Mouse (Mus musculus): ENCODE measurements at regions not wholly inside any gene's neighbourhood (a gene's known extent, or its start where the extent isn't known, plus 50 kb on each side); places are given as distances from the start of the nearest gene placed in this dataset.
A peak's percentile ranks its signal among the peaks of the same experiment; 100 is the strongest.

DNA sequence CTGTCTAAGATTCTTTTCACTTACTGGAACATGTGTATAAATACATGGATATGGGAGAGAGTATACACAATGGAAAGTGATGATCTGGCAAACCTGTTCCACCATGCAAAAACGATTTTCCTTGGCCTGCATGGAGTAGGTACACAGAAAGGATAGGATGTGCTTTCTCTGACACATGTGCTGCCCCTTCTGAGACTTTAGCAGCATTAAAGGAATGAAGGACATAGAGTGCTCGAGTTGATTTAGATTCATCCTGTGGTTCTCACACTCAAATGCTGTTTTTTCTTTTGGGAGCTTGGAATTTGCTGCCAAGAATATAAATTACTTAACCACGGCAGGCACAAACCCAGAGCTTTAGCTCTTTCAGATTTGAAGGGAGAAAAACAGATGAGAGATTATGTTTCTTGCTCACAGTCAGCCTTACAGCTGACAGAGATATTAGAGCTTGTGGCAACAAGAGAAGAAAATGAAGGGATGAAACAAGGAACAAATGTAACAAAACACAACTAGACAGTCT lies 149.2 kb downstream of the 4930544G11Rik start:
- no peak overlapping the region for H3K4me2 ChIP-seq (ENCODE audit: low read depth)
- no peak overlapping the region for H3K4me3 ChIP-seq (ENCODE audit: low read depth, low read length)
- H3K4me1 ChIP-seq (ENCODE audit: control insufficient read depth, insufficient read depth, low read length): peaks cover 3% of the 10 kb centered on the region; the same call in 1 of the 2 replicates
- no peak for DNase-seq (ENCODE audit: low spot score)
- H3K9ac ChIP-seq (ENCODE audit: low read length): no peak overlapping the region
- no peak overlapping the region for H3K27ac ChIP-seq (ENCODE audit: low read depth, low read length)
- no peaks in the 10 kb centered on the region for H3K27me3 ChIP-seq (ENCODE audit: control insufficient read depth, insufficient read depth, low read length)
- no peaks in the 10 kb centered on the region for H3K36me3 ChIP-seq (ENCODE audit: control insufficient read depth, insufficient read depth, low read length)
- WGBS: 51% methylated on average over 3 of the region's 3 CpGs
- H3K9me3 ChIP-seq (ENCODE audit: control insufficient read depth, low read length): no peaks in the 10 kb centered on the region
- no peak for ATAC-seq (ENCODE audit: insufficient read depth, low FRiP score, low TSS enrichment)

DNA sequence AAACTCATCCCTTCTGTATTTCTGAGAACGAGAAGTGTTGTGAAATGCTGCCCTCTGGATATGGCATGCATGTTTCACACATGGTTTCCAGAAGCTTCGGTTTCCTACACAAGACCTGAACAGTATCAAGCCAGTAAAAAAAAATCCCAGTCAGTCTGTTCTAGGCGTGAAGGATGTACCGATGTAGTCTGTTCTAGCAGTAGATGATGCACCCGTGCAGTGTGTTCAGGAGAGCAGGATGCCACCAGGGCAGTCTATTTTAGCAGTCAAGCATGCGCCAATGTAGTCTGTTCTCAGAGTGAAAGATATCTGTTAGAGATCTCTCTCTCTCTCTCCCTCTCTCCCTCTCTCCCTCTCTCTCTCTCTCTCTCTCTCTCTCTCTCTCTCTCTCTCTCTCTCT lies 162.0 kb downstream of the 4930544G11Rik start:
- H3K4me2 ChIP-seq (ENCODE audit: low read depth): no peak overlapping the region
- H3K9me3 ChIP-seq (ENCODE audit: control insufficient read depth, low read length): no peaks in the 10 kb centered on the region
- no peak for ATAC-seq (ENCODE audit: insufficient read depth, low FRiP score, low TSS enrichment)
- no peak overlapping the region for H3K9ac ChIP-seq (ENCODE audit: low read length)
- no peak overlapping the region for H3K4me3 ChIP-seq (ENCODE audit: low read depth, low read length)
- WGBS: 92% methylated on average over 6 of the region's 6 CpGs
- H3K36me3 ChIP-seq (ENCODE audit: control insufficient read depth, insufficient read depth, low read length): no peaks in the 10 kb centered on the region
- DNase-seq (ENCODE audit: low spot score): no peak
- no peak overlapping the region for H3K27ac ChIP-seq (ENCODE audit: low read depth, low read length)
- no peaks in the 10 kb centered on the region for H3K27me3 ChIP-seq (ENCODE audit: control insufficient read depth, insufficient read depth, low read length)
- H3K4me1 ChIP-seq (ENCODE audit: control insufficient read depth, insufficient read depth, low read length): no peaks in the 10 kb centered on the region

DNA sequence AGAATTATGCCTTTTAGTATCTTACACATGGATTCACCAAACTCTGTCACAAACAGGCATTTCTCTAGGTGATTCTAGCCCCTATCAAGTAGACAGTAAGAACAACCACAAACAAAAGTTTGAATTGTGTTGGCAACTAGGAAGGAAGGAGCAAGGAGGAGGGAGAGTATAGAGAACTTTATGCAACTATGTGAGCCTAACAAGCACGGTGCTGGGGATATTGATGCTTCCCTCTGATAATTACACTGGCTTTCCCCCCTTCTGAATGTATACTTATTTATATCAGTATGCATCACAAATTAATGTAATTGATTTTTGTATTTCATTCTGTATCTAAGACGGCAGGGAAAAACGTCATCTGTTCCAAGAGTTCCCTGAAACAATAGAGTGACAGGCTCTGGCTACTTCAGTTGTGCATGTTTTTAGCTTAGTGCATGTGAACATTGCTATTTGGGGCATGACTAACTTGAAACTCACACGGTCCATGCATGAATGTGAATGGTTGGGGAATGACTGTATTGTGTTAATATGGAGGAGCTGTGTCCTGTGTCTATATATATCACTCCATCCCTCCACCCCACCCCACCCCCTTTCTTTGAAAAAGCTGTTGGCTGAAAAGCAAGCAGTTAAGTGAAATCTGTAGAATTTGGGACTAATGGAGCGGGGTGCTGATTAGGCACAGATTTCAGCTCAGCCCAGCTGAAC lies 169.2 kb downstream of the 4930544G11Rik start:
- H3K9me3 ChIP-seq (ENCODE audit: control insufficient read depth, low read length): no peaks in the 10 kb centered on the region
- H3K27ac ChIP-seq (ENCODE audit: low read depth, low read length): no peak overlapping the region
- H3K4me2 ChIP-seq (ENCODE audit: low read depth): no peak overlapping the region
- DNase-seq (ENCODE audit: low spot score) (peak; percentile 15), ATAC-seq (ENCODE audit: insufficient read depth, low FRiP score, low TSS enrichment) (peak; percentile 91)
- H3K4me1 ChIP-seq (ENCODE audit: control insufficient read depth, insufficient read depth, low read length): no peaks in the 10 kb centered on the region
- no peaks in the 10 kb centered on the region for H3K27me3 ChIP-seq (ENCODE audit: control insufficient read depth, insufficient read depth, low read length)
- 62% methylated on average over 5 of the region's 5 CpGs for WGBS
- no peak overlapping the region for H3K4me3 ChIP-seq (ENCODE audit: low read depth, low read length)
- H3K36me3 ChIP-seq (ENCODE audit: control insufficient read depth, insufficient read depth, low read length): no peaks in the 10 kb centered on the region
- no peak overlapping the region for H3K9ac ChIP-seq (ENCODE audit: low read length)

DNA sequence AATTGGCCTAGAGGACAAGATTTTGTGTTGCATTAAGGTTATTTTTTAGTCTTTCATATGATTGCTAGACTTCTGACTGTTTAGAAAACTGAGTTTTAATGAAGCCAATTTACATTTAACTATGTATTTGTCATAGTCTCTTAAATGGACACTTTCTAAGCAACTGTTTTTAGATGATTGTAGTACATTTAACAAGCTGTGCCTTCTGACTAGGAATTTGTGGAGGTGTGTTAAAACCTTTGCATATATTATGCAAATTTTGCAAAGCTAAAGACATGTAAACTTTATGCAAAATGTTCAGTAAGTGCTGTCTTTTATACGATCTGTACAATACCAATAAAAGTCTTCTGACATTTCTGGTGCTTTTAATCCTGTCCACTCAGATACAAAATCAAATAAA lies 171.9 kb downstream of the 4930544G11Rik start:
- DNase-seq (ENCODE audit: low spot score) (no peak), ATAC-seq (ENCODE audit: insufficient read depth, low FRiP score, low TSS enrichment) (no peak)
- no peak overlapping the region for H3K4me3 ChIP-seq (ENCODE audit: low read depth, low read length)
- no peaks in the 10 kb centered on the region for H3K36me3 ChIP-seq (ENCODE audit: control insufficient read depth, insufficient read depth, low read length)
- no peak overlapping the region for H3K27ac ChIP-seq (ENCODE audit: low read depth, low read length)
- 88% methylated on average over 1 of the region's 1 CpGs for WGBS
- no peaks in the 10 kb centered on the region for H3K4me1 ChIP-seq (ENCODE audit: control insufficient read depth, insufficient read depth, low read length)
- no peak overlapping the region for H3K4me2 ChIP-seq (ENCODE audit: low read depth)
- no peak overlapping the region for H3K9ac ChIP-seq (ENCODE audit: low read length)
- H3K9me3 ChIP-seq (ENCODE audit: control insufficient read depth, low read length): no peaks in the 10 kb centered on the region
- no peaks in the 10 kb centered on the region for H3K27me3 ChIP-seq (ENCODE audit: control insufficient read depth, insufficient read depth, low read length)

DNA sequence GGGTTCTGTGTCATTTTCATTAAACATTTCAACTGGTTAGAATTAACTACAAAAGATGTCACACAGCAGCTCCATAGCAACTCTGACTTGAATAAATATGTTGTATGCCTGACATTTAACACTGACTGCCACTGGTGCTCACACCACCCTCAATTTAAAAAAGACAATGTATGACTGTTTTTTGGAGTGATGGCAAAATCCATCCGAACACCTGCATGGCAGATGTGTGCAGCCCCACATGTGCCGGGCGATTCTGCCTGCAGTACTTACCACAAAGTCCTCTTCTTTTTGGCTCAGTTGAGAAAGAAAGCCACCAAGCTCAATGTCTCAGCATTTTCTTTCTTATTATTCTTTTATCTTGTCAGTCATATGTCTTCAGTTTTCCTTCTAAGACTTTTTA lies 199.4 kb downstream of the 4930544G11Rik start:
- H3K9me3 ChIP-seq (ENCODE audit: control insufficient read depth, low read length): no peaks in the 10 kb centered on the region
- DNase-seq (ENCODE audit: low spot score) (peak; percentile 18), ATAC-seq (ENCODE audit: insufficient read depth, low FRiP score, low TSS enrichment) (no peak)
- H3K4me1 ChIP-seq (ENCODE audit: control insufficient read depth, insufficient read depth, low read length): no peaks in the 10 kb centered on the region
- H3K4me2 ChIP-seq (ENCODE audit: low read depth): no peak overlapping the region
- no peak overlapping the region for H3K27ac ChIP-seq (ENCODE audit: low read depth, low read length)
- no peak overlapping the region for H3K9ac ChIP-seq (ENCODE audit: low read length)
- H3K4me3 ChIP-seq (ENCODE audit: low read depth, low read length): no peak overlapping the region
- no peaks in the 10 kb centered on the region for H3K36me3 ChIP-seq (ENCODE audit: control insufficient read depth, insufficient read depth, low read length)
- H3K27me3 ChIP-seq (ENCODE audit: control insufficient read depth, insufficient read depth, low read length): no peaks in the 10 kb centered on the region
- 57% methylated on average over 3 of the region's 3 CpGs for WGBS

DNA sequence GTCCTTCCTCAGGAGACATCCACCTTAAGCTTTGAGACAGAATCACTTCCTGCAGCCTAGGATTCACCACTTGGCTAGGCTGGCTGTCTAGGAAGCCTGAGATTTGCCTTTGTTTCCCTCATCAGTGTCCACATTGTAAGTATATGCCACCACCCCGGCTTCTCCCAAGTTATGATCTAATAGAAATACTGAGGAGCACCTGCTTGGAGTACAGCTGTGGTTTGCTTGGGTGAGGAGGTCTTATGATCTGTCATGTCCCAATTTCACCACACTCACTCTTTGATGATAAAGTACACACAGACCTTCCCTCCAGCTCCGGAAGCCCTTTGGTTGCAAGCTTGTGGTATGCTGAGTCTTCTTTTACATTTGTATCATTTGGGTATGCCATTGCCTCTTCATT lies 202.4 kb downstream of the 4930544G11Rik start:
- no peaks in the 10 kb centered on the region for H3K9me3 ChIP-seq (ENCODE audit: control insufficient read depth, low read length)
- no peaks in the 10 kb centered on the region for H3K36me3 ChIP-seq (ENCODE audit: control insufficient read depth, insufficient read depth, low read length)
- no peak for DNase-seq (ENCODE audit: low spot score)
- WGBS: 92% methylated on average over 2 of the region's 2 CpGs
- H3K4me1 ChIP-seq (ENCODE audit: control insufficient read depth, insufficient read depth, low read length): no peaks in the 10 kb centered on the region
- no peak overlapping the region for H3K4me3 ChIP-seq (ENCODE audit: low read depth, low read length)
- no peak overlapping the region for H3K27ac ChIP-seq (ENCODE audit: low read depth, low read length)
- no peaks in the 10 kb centered on the region for H3K27me3 ChIP-seq (ENCODE audit: control insufficient read depth, insufficient read depth, low read length)
- H3K9ac ChIP-seq (ENCODE audit: low read length): no peak overlapping the region
- no peak overlapping the region for H3K4me2 ChIP-seq (ENCODE audit: low read depth)
- ATAC-seq (ENCODE audit: insufficient read depth, low FRiP score, low TSS enrichment): no peak

DNA sequence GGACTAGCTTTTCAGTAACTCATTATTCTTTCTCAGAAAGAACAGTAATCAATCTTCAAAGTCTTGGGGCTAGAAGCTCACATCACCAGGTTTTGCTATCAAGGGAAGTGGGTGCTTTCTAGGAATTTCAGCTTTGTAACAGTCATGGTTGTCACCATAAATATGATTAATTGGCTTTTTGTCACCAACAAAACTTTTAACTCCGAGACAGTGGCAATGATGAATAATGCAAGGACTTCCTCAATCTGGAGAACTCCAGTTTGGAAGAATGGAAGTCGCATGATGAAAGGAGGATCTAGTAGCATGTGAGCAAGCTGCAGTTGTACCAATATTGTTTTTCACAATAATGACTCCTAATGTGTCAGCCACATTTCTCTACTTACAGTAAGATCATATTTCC lies 208.4 kb downstream of the 4930544G11Rik start:
- DNase-seq (ENCODE audit: low spot score): no peak
- whole genome bisulfite sequencing: 24% methylated on average over 2 of the region's 2 CpGs
- no peak overlapping the region for H3K4me2 ChIP-seq (ENCODE audit: low read depth)
- no peak overlapping the region for H3K27ac ChIP-seq (ENCODE audit: low read depth, low read length)
- H3K9me3 ChIP-seq (ENCODE audit: control insufficient read depth, low read length): no peaks in the 10 kb centered on the region
- no peak overlapping the region for H3K9ac ChIP-seq (ENCODE audit: low read length)
- H3K36me3 ChIP-seq (ENCODE audit: control insufficient read depth, insufficient read depth, low read length): no peaks in the 10 kb centered on the region
- H3K4me3 ChIP-seq (ENCODE audit: low read depth, low read length): no peak overlapping the region
- ATAC-seq (ENCODE audit: insufficient read depth, low FRiP score, low TSS enrichment): no peak
- H3K4me1 ChIP-seq (ENCODE audit: control insufficient read depth, insufficient read depth, low read length): no peaks in the 10 kb centered on the region; the same call in 1 of the 2 replicates
- H3K27me3 ChIP-seq (ENCODE audit: control insufficient read depth, insufficient read depth, low read length): no peaks in the 10 kb centered on the region

DNA sequence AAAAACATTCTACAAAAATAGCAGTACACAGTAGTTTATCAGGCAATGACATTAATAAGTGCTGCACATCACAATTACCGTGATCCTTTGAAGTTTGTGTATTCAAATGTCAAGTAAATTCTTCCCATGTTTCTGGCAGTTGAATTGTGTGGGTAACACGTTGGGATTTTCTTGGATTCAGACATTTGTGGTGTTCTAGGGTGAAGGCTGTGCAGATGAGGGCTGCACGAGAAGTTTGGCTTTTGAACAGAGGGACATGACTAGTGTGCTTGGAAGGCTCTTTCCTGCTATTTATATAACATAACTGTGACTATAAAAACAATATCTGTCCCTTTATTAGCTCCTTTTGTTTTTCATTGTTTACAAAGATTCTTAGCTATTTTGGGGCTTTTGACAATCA lies 216.5 kb downstream of the 4930544G11Rik start:
- Histone ChIP-seq H3K4me3 (ENCODE audit: low read depth, low read length) (no peak overlapping the region), H3K9me3 (ENCODE audit: control insufficient read depth, low read length) (no peaks in the 10 kb centered on the region), H3K27me3 (ENCODE audit: control insufficient read depth, insufficient read depth, low read length) (no peaks in the 10 kb centered on the region), H3K4me2 (ENCODE audit: low read depth) (no peak overlapping the region), H3K4me1 (ENCODE audit: control insufficient read depth, insufficient read depth, low read length) (no peaks in the 10 kb centered on the region), H3K9ac (ENCODE audit: low read length) (no peak overlapping the region), H3K36me3 (ENCODE audit: control insufficient read depth, insufficient read depth, low read length) (no peaks in the 10 kb centered on the region), H3K27ac (ENCODE audit: low read depth, low read length) (no peak overlapping the region)
- no peak for ATAC-seq (ENCODE audit: insufficient read depth, low FRiP score, low TSS enrichment)
- 68% methylated on average over 3 of the region's 3 CpGs for WGBS
- DNase-seq (ENCODE audit: low spot score): no peak

DNA sequence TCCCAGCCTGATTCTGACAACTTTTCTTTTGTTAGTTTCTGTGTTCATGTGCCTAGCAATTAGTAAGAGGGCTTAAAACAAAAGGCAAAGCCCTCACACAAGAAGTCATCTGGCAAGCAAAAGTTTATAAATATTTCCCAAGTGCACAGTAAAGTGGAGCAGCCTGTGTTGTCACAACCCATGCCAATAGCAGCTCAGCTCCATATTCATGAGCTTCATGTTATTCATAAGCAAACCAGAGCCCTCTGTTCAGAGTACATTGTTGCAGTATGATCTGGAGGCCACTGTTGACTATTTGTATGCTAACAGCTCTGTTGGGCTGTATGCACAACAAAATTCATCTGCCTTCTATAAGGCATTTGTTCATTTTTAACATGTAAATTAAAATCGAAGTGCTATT lies 245.6 kb downstream of the 4930544G11Rik start:
- H3K27ac ChIP-seq (ENCODE audit: low read depth, low read length): no peak overlapping the region
- no peaks in the 10 kb centered on the region for H3K36me3 ChIP-seq (ENCODE audit: control insufficient read depth, insufficient read depth, low read length)
- H3K9ac ChIP-seq (ENCODE audit: low read length): no peak overlapping the region
- ATAC-seq (ENCODE audit: insufficient read depth, low FRiP score, low TSS enrichment) (no peak), DNase-seq (ENCODE audit: low spot score) (no peak)
- H3K9me3 ChIP-seq (ENCODE audit: control insufficient read depth, low read length): no peaks in the 10 kb centered on the region
- peaks cover 2% of the 10 kb centered on the region; the same call in 1 of the 2 replicates for H3K4me1 ChIP-seq (ENCODE audit: control insufficient read depth, insufficient read depth, low read length)
- WGBS: 92% methylated on average over 1 of the region's 1 CpGs
- H3K27me3 ChIP-seq (ENCODE audit: control insufficient read depth, insufficient read depth, low read length): no peaks in the 10 kb centered on the region
- H3K4me2 ChIP-seq (ENCODE audit: low read depth): no peak overlapping the region
- H3K4me3 ChIP-seq (ENCODE audit: low read depth, low read length): no peak overlapping the region
